Mouse (Mus musculus) ES-Bruce4 (cell line): Measurements from ENCODE around the gene Srgap1. TPM values are rescaled to one million over a fixed set of nuclear protein-coding genes. Genes with fewer than 3 reads are reported as not detected.

Experiments
- H3K27ac ChIP-seq: 2 replicates; pipeline ENCODE4 v1.5.1; 2012; ENCODE audit warnings: low read length, inconsistent platforms; ENCODE audit not compliant: insufficient read depth
- H3K27me3 ChIP-seq: 2 replicates; pipeline ENCODE4 v1.6.1; 2012; ENCODE audit warnings: mild to moderate bottlenecking, low read length, inconsistent platforms; ENCODE audit not compliant: control insufficient read depth, poor library complexity, insufficient read depth, severe bottlenecking
- H3K36me3 ChIP-seq: 2 replicates; pipeline ENCODE4 v1.6.1; 2012; ENCODE audit warnings: inconsistent platforms, mild to moderate bottlenecking, low read length, moderate library complexity; ENCODE audit not compliant: control insufficient read depth, poor library complexity, insufficient read depth, severe bottlenecking
- H3K4me1 ChIP-seq: one replicate; pipeline ENCODE4 v1.8.1; 2011; ENCODE audit warnings: low read length; ENCODE audit not compliant: control insufficient read depth, insufficient read depth
- H3K4me3 ChIP-seq: 2 replicates; pipeline ENCODE4 v1.5.1; 2011; ENCODE audit warnings: low read depth, mild to moderate bottlenecking, low read length
- H3K9ac ChIP-seq: 2 replicates; pipeline ENCODE4 v1.6.1; 2012; ENCODE audit warnings: low read depth, mild to moderate bottlenecking, inconsistent platforms; ENCODE audit not compliant: poor library complexity, severe bottlenecking
- H3K9me3 ChIP-seq: replicated peaks from 2 replicates; pipeline ENCODE4 v1.6.1; 2012; ENCODE audit warnings: mild to moderate bottlenecking, low read length, inconsistent platforms; ENCODE audit not compliant: control insufficient read depth, poor library complexity, insufficient read depth, severe bottlenecking
- CTCF ChIP-seq: IDR thresholded peaks from one replicate; pipeline ENCODE4 v1.8.1; 2011; ENCODE audit warnings: low read depth, low read length
- EP300 ChIP-seq: IDR thresholded peaks from 2 replicates; pipeline ENCODE4 v1.6.1; 2011; ENCODE audit warnings: low read depth, low read length; ENCODE audit not compliant: insufficient read depth
- POLR2A ChIP-seq: IDR thresholded peaks from one replicate; pipeline ENCODE4 v1.8.1; 2011; ENCODE audit warnings: low read length; ENCODE audit not compliant: insufficient read depth
- polyA plus RNA-seq: library from polyadenylated mRNA; stranded (reverse); fragments of >200 nt; gene quantifications from 2 replicates; pipeline ENCODE4 v1.2.4, GENCODE M21; 2011; ENCODE audit warnings: low read depth; ENCODE audit not compliant: missing spikeins, insufficient read depth, insufficient read length

Gene Srgap1
- polyA plus RNA-seq, 1 experiment, result 8.0 TPM

GRCm38 (mm10) chr10:122012321-122012720 lies 34.8 kb downstream of the Srgap1 start:
- no peak for TF ChIP-seq EP300
- no peak for TF ChIP-seq POLR2A
- no peak for TF ChIP-seq CTCF
- no peaks in the 10 kb centered on the region for H3K36me3 ChIP-seq
- no peaks in the 10 kb centered on the region for H3K27me3 ChIP-seq

GRCm38 (mm10) chr10:122008731-122009391 lies 38.3 kb downstream of the Srgap1 start:
- Histone ChIP-seq H3K27ac (no peak overlapping the region), H3K9me3 (peaks cover 3% of the 10 kb centered on the region; the same call in 1 of the 2 replicates), H3K4me3 (no peak overlapping the region), H3K9ac (no peak overlapping the region), H3K4me1 (no peaks in the 10 kb centered on the region), H3K27me3 (no peaks in the 10 kb centered on the region), H3K36me3 (no peaks in the 10 kb centered on the region)
- no peak for TF ChIP-seq POLR2A
- no peak for TF ChIP-seq EP300

More at GRCm38 (mm10) chr10:122012321-122012720, 34.8 kb downstream of the Srgap1 start:
- Histone ChIP-seq H3K9me3 (peaks cover 3% of the 10 kb centered on the region; the same call in 1 of the 2 replicates), H3K4me3 (no peak overlapping the region), H3K4me1 (no peaks in the 10 kb centered on the region), H3K27ac (no peak overlapping the region), H3K9ac (no peak overlapping the region)

GRCm38 (mm10) chr10:122008370-122008730 lies 38.8 kb downstream of the Srgap1 start:
- TF ChIP-seq EP300 (no peak), CTCF (no peak), POLR2A (no peak)
- Histone ChIP-seq H3K9ac (no peak overlapping the region), H3K27me3 (no peaks in the 10 kb centered on the region), H3K9me3 (peaks cover under 1% of the 10 kb centered on the region; the same call in 1 of the 2 replicates), H3K27ac (no peak overlapping the region), H3K4me3 (no peak overlapping the region), H3K36me3 (no peaks in the 10 kb centered on the region), H3K4me1 (no peaks in the 10 kb centered on the region)

- Histone ChIP-seq H3K36me3 (no peaks in the 10 kb centered on the region), H3K4me3 (no peak overlapping the region), H3K4me1 (no peaks in the 10 kb centered on the region), H3K27me3 (no peaks in the 10 kb centered on the region), H3K9me3 (no peaks in the 10 kb centered on the region), H3K27ac (no peak overlapping the region), H3K9ac (no peak overlapping the region)
- TF ChIP-seq POLR2A (no peak), EP300 (0 out of 2 replicates have a peak, but pooled peaks have one; percentile 46)
Observed at GRCm38 (mm10) chr10:122006606-122007005, 40.5 kb downstream of the Srgap1 start.

- no peak for TF ChIP-seq CTCF
- TF ChIP-seq POLR2A, result no peak
- TF ChIP-seq EP300, result no peak
- H3K36me3 ChIP-seq, result no peaks in the 10 kb centered on the region
- H3K9ac ChIP-seq, result no peak overlapping the region
- no peaks in the 10 kb centered on the region for H3K4me1 ChIP-seq
- H3K27me3 ChIP-seq, result no peaks in the 10 kb centered on the region
- H3K9me3 ChIP-seq, result no peaks in the 10 kb centered on the region
- no peak overlapping the region for H3K27ac ChIP-seq
- H3K4me3 ChIP-seq, result no peak overlapping the region
Observed at GRCm38 (mm10) chr10:122006151-122006550, 41.0 kb downstream of the Srgap1 start.

- Histone ChIP-seq H3K36me3 (no peaks in the 10 kb centered on the region), H3K9ac (no peak overlapping the region), H3K4me3 (no peak overlapping the region), H3K27me3 (no peaks in the 10 kb centered on the region), H3K9me3 (no peaks in the 10 kb centered on the region), H3K27ac (no peak overlapping the region), H3K4me1 (no peaks in the 10 kb centered on the region)
- TF ChIP-seq CTCF, result no peak
- no peak for TF ChIP-seq POLR2A
- no peak for TF ChIP-seq EP300
Observed at GRCm38 (mm10) chr10:122005560-122005959, 41.6 kb downstream of the Srgap1 start.
